Mouse (Mus musculus): ENCODE results near the gene Neu2. TPM values are rescaled to one million over a fixed set of nuclear protein-coding genes. Genes with fewer than 3 reads are reported as not detected.

Gene Neu2
- total RNA-seq (2023): not detected

DNA sequence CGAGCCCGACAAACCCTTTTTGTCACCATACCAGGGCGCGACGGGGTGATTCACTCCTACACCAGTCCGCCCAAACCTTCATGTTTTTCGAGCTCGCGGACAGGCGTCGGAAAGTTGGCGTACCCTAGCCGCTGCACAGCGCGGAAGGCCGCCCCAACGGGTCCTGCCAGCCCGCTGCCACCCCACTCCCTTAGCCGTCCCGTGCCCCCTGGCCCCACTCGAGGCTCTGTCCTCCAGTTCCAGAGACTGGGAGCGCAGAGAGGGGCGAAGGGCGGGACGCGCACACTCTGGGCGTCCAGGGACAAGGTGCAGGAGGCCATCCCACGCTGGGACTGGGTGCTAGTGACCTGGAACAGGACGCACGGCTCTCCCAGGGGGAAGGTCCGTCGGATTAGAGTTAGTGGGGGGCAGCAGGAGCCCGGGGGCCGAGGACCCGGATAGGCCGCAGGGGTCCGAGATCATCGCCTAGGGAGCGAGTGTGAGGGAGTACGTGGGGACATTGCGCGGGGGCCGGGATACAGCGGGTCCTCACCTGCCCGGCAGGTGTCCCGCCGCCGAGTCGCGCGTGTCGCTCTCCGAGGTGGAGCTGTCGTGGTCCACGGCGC is at the start of gene Neu2:
Neu2 (plus strand) TSS at position 329 of the 605 bp plus-strand sequence.

DNA sequence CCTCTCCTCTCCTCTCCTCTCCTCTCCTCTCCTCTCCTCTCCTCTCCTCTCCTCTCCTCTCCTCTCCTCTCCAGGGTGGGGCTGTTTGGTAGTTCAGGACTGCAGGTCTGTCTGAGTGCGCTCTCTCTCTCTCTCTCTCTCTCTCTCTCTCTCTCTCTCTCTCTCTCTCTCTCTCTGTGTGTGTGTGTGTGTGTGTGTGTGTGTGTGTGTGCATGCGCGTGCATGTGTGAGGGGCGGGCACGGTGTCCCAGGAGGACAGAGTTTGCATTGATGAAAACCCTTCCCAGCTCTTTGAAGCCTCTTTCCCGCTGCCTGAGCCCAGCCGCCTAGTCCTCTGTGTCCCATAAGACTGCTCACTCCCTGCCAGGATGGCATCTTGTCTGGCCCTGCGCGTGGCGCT is 39.7 kb upstream of the Neu2 start, which contains the start of gene Snorc:
Snorc (plus strand) TSS at position 301 of the 400 bp plus-strand sequence.

DNA sequence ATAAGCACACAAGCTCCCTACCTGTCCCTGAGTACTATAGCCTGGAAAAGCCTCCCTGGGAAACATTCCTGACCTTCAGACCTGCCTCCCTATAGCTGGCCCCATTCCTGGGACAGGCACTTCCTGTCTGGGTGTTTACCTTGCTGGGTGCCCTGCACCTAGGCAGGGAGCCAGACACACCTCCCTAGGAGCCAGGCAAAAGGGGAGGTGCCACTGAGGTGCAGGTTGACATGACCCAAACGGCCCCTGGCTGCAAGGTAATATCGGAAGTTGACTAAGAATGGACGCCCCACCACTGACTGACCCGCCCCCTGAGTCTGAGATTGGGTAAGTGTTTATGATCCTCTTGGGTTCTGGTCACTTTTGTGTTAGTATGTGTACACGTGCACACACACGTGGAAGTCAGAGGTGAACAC is 64.1 kb downstream of the Neu2 start, which contains the start of gene Ngef:
Ngef (minus strand) TSS at position 71 of the 416 bp plus-strand sequence.

DNA sequence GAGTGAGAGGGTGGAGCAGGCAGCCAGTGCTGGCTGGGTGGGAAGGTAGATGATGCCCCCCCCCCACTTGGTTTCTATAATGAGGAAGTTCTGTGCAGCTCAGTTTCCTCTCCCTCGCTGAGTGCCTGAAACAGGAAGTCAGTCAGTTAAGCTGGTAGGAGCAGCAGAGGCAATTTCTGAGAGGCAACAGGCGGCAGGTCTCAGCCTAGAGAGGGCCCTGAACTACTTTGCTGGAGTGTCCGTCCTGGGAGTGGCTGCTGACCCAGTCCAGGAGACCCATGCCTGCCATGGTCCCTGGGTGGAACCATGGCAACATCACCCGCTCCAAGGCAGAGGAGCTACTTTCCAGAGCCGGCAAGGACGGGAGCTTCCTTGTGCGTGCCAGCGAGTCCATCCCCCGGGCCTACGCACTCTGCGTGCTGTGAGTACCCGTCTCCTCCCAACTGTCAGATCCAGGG is 110.6 kb downstream of the Neu2 start, which contains the start of gene Inpp5d:
Inpp5d (plus strand) TSS at position 102 of the 458 bp plus-strand sequence.

Other genes with a start within 250 kb of the Neu2 start
- under 1 TPM in 1 of 2 experiments, not detected in 1; 0.27 TPM for gene Efhd1, start 245.5 kb upstream of the Neu2 start, total RNA-seq (2023)
- gene Gigyf2, start 182.9 kb upstream of the Neu2 start, total RNA-seq (2023): 10 to 100 TPM; 63.9 to 65.2 TPM
- not detected for gene Kcnj13, start 115.2 kb upstream of the Neu2 start, total RNA-seq (2023)
- gene Snorc, start 39.6 kb upstream of the Neu2 start, total RNA-seq (2023): not detected
- not detected for gene Ngef, start 64.0 kb downstream of the Neu2 start, total RNA-seq (2023)
- 100 to 1,000 TPM; 323 to 329 TPM for gene Inpp5d, start 110.4 kb downstream of the Neu2 start, total RNA-seq (2023)
- 10 to 100 TPM; 38.5 to 39.6 TPM for gene Atg16l1, start 246.0 kb downstream of the Neu2 start, total RNA-seq (2023)